Mouse (Mus musculus): ENCODE measurements at regions not wholly inside any gene's neighbourhood (a gene's known extent, or its start where the extent isn't known, plus 50 kb on each side); places are given as distances from the start of the nearest gene placed in this dataset.

DNA sequence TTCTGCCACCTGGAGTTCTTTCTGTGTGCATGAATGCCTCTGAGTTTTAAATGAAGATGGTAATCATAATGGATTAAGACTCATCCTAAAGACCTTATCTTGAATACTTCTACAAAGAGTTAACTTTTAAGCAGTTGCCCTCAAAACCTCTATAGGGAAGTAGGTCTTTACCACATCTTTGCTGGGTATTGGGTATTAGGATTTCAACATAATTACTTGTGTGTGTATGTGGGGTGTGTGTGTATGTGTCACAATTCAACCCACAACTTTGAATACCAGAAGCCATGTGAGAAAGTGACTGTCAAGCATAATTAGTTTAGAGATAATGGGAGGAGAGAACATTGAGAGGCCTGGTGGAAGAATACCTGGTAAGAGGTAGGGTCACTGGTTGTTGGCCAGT is 111.3 kb upstream of the Trpm3 start:
- DNase-seq (ENCODE audit: low spot score in 2 of 2) = no peak

GRCm38 (mm10) chr19:22047657-22048056 is 91.2 kb upstream of the Trpm3 start:
- no peak for DNase-seq (ENCODE audit: low spot score in 2 of 2)

GRCm38 (mm10) chr19:22066302-22066701 is 72.5 kb upstream of the Trpm3 start:
- no peak for DNase-seq (ENCODE audit: low spot score in 2 of 2)

GRCm38 (mm10) chr19:22070246-22071030 is 68.4 kb upstream of the Trpm3 start:
- DNase-seq (ENCODE audit: low spot score in 2 of 2) = no peak

- no peak for DNase-seq (ENCODE audit: low spot score in 2 of 2)
Measured at GRCm38 (mm10) chr19:22071701-22072100, 67.1 kb upstream of the Trpm3 start.

- DNase-seq (ENCODE audit: low spot score in 2 of 2) = no peak
Measured at GRCm38 (mm10) chr19:22074042-22074441, 64.8 kb upstream of the Trpm3 start.

DNA sequence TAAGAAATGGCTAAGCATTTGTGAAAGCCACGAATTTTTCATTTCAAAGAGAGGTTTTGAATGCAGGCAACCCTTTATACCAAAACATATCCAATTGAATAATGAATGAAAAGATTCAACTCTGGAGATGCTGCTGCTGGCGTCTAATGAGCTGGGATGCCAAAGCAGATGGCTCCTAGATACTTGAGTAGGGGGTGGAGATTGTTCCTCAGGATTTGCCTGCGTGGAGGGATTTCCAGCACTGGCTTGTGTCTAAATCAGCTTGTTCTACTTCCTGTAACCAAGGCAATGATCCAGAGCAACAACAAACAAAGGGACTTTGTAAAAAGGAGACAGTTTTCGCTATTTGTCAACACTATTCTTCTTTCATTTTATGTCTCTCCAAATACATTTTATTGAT is 57.4 kb upstream of the Trpm3 start:
- DNase-seq (ENCODE audit: low spot score in 2 of 2) = no peak

All from left cerebral cortex, adult 8-10 months (tissue).